Mouse (Mus musculus): ENCODE measurements at regions not wholly inside any gene's neighbourhood (a gene's known extent, or its start where the extent isn't known, plus 50 kb on each side); places are given as distances from the start of the nearest gene placed in this dataset.

DNA sequence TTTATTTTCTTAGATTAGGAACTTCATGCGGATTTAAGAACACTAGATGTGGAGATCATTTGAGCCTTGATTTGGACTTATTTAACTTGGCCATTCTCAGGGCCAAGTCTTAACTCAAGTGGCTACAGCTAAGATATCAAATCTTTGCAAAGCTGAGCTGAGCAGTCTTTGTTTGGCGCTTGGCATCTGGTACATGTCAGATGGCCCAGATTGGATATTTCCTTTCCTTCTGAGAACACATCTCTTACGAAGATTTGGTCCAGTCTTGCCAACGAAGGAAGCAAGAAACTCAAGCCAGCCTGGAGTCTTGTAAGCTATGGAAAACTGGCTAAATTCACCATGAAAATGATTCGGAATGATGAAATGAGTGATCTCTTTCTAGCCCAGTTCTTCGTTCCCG lies 59.1 kb upstream of the Cdc42ep3 start:
- DNase-seq (ENCODE audit: low read depth in 3 of 3, low spot score in 3 of 3): no peak
- H3K9me3 ChIP-seq (ENCODE audit: control insufficient read depth, low read length): no peaks in the 10 kb centered on the region
- no peaks in the 10 kb centered on the region for H3K4me1 ChIP-seq (replicated peaks; ENCODE audit: control insufficient read depth in 2 of 2, insufficient read depth in 2 of 2, low read length in 1 of 2)
- H3K9ac ChIP-seq (replicated peaks): no peak overlapping the region
- TF ChIP-seq EP300 (IDR thresholded peaks at IDR 0.05; ENCODE audit: low read depth): no peak
- TF ChIP-seq CTCF (IDR thresholded peaks at IDR 0.05; ENCODE audit: low read depth): no peak
- H3K27ac ChIP-seq: no peak overlapping the region
- no peak for ATAC-seq (ENCODE audit: insufficient read depth)
- H3K4me2 ChIP-seq (ENCODE audit: low read depth): no peak overlapping the region
- no peak overlapping the region for H3K4me3 ChIP-seq (ENCODE audit: insufficient read depth in 1 of 2, low read depth in 2 of 2, low read length in 2 of 2)
- H3K36me3 ChIP-seq (replicated peaks; ENCODE audit: control insufficient read depth, insufficient read depth, low read depth): no peaks in the 10 kb centered on the region
- no peaks in the 10 kb centered on the region for H3K27me3 ChIP-seq (ENCODE audit: control insufficient read depth, insufficient read depth, low read length)
- WGBS (ENCODE audit: insufficient replicate concordance): 76% methylated on average over 7 of the region's 7 CpGs

DNA sequence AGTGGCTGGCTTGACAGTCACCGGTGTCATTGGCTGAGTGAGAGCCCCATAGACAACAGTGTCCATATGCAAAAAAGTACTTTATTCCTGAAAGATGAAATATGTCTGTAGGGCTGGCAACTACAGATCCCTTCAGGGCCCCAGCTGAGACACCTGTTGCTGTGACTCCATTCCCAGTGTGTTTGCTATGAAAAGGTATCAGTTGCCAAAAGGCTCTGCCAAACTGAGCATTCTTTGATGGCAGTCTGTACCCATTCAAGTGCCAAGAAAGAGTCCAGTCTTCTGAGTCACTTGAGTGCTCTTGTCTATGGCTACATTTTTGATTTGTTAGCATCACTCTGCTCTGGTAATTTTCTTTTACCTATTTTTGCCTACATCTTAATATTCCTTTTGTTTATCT lies 63.1 kb upstream of the Cdc42ep3 start:
- DNase-seq (ENCODE audit: low read depth in 3 of 3, low spot score in 3 of 3): no peak
- Histone ChIP-seq H3K27me3 (ENCODE audit: control insufficient read depth, insufficient read depth, low read length) (no peaks in the 10 kb centered on the region), H3K36me3 (replicated peaks; ENCODE audit: control insufficient read depth, insufficient read depth, low read depth) (no peaks in the 10 kb centered on the region), H3K9ac (replicated peaks) (no peak overlapping the region), H3K27ac (no peak overlapping the region), H3K9me3 (ENCODE audit: control insufficient read depth, low read length) (no peaks in the 10 kb centered on the region), H3K4me3 (ENCODE audit: insufficient read depth in 1 of 2, low read depth in 2 of 2, low read length in 2 of 2) (no peak overlapping the region), H3K4me2 (ENCODE audit: low read depth) (no peak overlapping the region), H3K4me1 (replicated peaks; ENCODE audit: control insufficient read depth in 2 of 2, insufficient read depth in 2 of 2, low read length in 1 of 2) (no peaks in the 10 kb centered on the region)
- WGBS (ENCODE audit: insufficient replicate concordance): 76% methylated on average over 1 of the region's 1 CpGs
- no peak for ATAC-seq (ENCODE audit: insufficient read depth)
- TF ChIP-seq CTCF (IDR thresholded peaks at IDR 0.05; ENCODE audit: low read depth) (no peak), EP300 (IDR thresholded peaks at IDR 0.05; ENCODE audit: low read depth) (no peak)

DNA sequence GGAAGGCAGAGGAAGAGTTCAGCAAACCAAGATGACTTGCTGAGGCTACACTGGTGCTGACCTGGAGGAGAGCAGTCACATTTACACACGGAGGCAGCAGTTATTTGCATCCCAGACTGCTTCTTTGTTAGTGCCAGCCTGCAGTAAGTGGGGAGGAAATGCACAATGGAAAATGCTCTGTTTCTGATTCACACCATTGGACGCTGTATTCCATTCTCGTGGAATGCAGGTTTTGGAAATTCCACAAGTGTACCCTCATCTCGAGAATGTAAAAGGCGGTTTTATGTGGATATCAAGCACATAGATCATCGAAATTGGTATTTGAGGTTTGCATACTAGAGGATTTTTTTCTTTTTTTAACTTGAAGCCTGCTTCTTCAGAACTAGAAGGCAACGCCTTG lies 66.7 kb upstream of the Cdc42ep3 start:
- 59% methylated on average over 7 of the region's 7 CpGs for WGBS (ENCODE audit: insufficient replicate concordance)
- no peaks in the 10 kb centered on the region for H3K4me1 ChIP-seq (replicated peaks; ENCODE audit: control insufficient read depth in 2 of 2, insufficient read depth in 2 of 2, low read length in 1 of 2)
- DNase-seq (ENCODE audit: low read depth in 3 of 3, low spot score in 3 of 3) (no peak), ATAC-seq (ENCODE audit: insufficient read depth) (no peak)
- no peak overlapping the region for H3K9ac ChIP-seq (replicated peaks)
- no peak overlapping the region for H3K4me3 ChIP-seq (ENCODE audit: insufficient read depth in 1 of 2, low read depth in 2 of 2, low read length in 2 of 2)
- H3K4me2 ChIP-seq (ENCODE audit: low read depth): no peak overlapping the region
- no peaks in the 10 kb centered on the region for H3K27me3 ChIP-seq (ENCODE audit: control insufficient read depth, insufficient read depth, low read length)
- no peaks in the 10 kb centered on the region for H3K36me3 ChIP-seq (replicated peaks; ENCODE audit: control insufficient read depth, insufficient read depth, low read depth)
- H3K27ac ChIP-seq: no peak overlapping the region
- no peaks in the 10 kb centered on the region for H3K9me3 ChIP-seq (ENCODE audit: control insufficient read depth, low read length)
- TF ChIP-seq CTCF (IDR thresholded peaks at IDR 0.05; ENCODE audit: low read depth) (no peak), EP300 (IDR thresholded peaks at IDR 0.05; ENCODE audit: low read depth) (no peak)

DNA sequence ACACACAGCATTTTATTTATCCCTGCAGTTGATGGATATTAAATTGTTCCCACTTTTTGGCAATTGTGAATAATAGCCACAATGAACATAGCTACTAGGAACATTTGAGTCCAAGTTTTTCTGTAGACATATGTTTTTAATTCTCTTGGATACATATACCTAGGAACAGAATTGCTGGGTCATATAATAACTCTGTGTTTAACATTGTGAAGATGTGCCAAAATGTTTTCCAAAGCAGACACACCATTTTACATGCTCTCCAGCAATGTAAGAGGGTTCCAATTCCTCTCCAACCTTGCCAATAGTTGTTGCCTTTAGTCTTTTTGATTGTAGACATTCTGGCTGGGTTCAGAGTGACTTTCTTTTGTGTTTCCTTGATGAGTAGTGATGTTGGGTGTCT lies 84.3 kb upstream of the Cdc42ep3 start:
- Histone ChIP-seq H3K4me2 (ENCODE audit: low read depth) (no peak overlapping the region), H3K36me3 (replicated peaks; ENCODE audit: control insufficient read depth, insufficient read depth, low read depth) (no peaks in the 10 kb centered on the region), H3K9me3 (ENCODE audit: control insufficient read depth, low read length) (no peaks in the 10 kb centered on the region), H3K9ac (replicated peaks) (no peak overlapping the region), H3K27me3 (ENCODE audit: control insufficient read depth, insufficient read depth, low read length) (no peaks in the 10 kb centered on the region), H3K4me1 (replicated peaks; ENCODE audit: control insufficient read depth in 2 of 2, insufficient read depth in 2 of 2, low read length in 1 of 2) (no peaks in the 10 kb centered on the region), H3K4me3 (ENCODE audit: insufficient read depth in 1 of 2, low read depth in 2 of 2, low read length in 2 of 2) (no peak overlapping the region), H3K27ac (no peak overlapping the region)
- ATAC-seq (ENCODE audit: insufficient read depth): no peak
- no peak for DNase-seq (ENCODE audit: low read depth in 3 of 3, low spot score in 3 of 3)
- TF ChIP-seq CTCF (IDR thresholded peaks at IDR 0.05; ENCODE audit: low read depth): no peak
- TF ChIP-seq EP300 (IDR thresholded peaks at IDR 0.05; ENCODE audit: low read depth): no peak

DNA sequence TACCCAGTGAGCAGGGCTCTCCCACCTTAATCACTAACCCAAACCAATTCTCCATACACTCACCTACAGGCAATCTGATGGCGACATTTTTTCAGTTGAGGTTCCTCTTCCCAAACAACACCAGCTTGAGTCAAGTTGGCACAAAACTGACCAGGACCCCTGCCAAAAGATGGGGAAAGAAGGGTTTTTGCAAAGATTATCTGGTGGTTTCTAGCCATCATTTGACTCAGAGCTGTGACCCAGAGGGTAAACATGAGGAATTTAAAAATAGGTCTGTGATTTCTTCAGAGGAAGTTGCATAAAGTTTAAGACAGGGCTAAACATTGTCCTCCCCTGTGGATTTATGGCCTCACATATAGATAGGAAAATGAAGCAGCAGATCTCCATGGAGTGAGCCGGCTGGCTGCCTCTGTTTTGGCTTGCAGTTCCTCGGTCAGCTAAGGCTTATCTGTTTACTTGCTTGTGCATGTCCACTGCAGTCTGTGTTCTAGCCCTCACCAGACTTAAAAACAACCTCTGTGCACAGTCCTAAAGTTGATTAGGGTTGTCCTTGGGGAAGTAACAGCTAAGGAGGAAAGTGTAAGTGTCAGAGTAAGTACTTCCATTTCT lies 87.7 kb upstream of the Cdc42ep3 start:
- WGBS (ENCODE audit: insufficient replicate concordance): 40% methylated on average over 3 of the region's 3 CpGs

More for the DNA sequence above, 87.7 kb upstream of the Cdc42ep3 start:
- H3K27ac ChIP-seq: no peak overlapping the region
- H3K9me3 ChIP-seq (ENCODE audit: control insufficient read depth, low read length): no peaks in the 10 kb centered on the region
- H3K4me2 ChIP-seq (ENCODE audit: low read depth): no peak overlapping the region
- ATAC-seq (ENCODE audit: insufficient read depth): no peak
- H3K4me3 ChIP-seq (ENCODE audit: insufficient read depth in 1 of 2, low read depth in 2 of 2, low read length in 2 of 2): no peak overlapping the region
- TF ChIP-seq EP300 (IDR thresholded peaks at IDR 0.05; ENCODE audit: low read depth): no peak
- TF ChIP-seq CTCF (IDR thresholded peaks at IDR 0.05; ENCODE audit: low read depth): no peak
- H3K27me3 ChIP-seq (ENCODE audit: control insufficient read depth, insufficient read depth, low read length): no peaks in the 10 kb centered on the region
- H3K9ac ChIP-seq (replicated peaks): no peak overlapping the region
- H3K4me1 ChIP-seq (replicated peaks; ENCODE audit: control insufficient read depth in 2 of 2, insufficient read depth in 2 of 2, low read length in 1 of 2): no peaks in the 10 kb centered on the region
- H3K36me3 ChIP-seq (replicated peaks; ENCODE audit: control insufficient read depth, insufficient read depth, low read depth): no peaks in the 10 kb centered on the region
- no peak for DNase-seq (ENCODE audit: low read depth in 3 of 3, low spot score in 3 of 3)
